Mouse (Mus musculus): ENCODE measurements around the gene Olfr766-ps1.
"Not testable (repeated sequence)": the region's sequence is repeated elsewhere in the genome, so short reads cannot be mapped to it uniquely, and the experiment has no call there.

Olfr766-ps1 gene

GRCm38 (mm10) chr10:129068877-129069276 lies at the start of gene Olfr766-ps1:
TSS of gene Olfr766-ps1 (minus strand) at chr10:129068977.
- DNase-seq (ENCODE audit: low spot score) = no peak

- DNase-seq (ENCODE audit: low spot score) = no peak
Measured at GRCm38 (mm10) chr10:129117761-129118160, 49.0 kb upstream of the Olfr766-ps1 start, which contains the start of gene Olfr769. TSS of gene Olfr769 (minus strand) at chr10:129117861.

GRCm38 (mm10) chr10:129115146-129115545 lies 46.4 kb upstream of the Olfr766-ps1 start:
- DNase-seq (ENCODE audit: low spot score) = no peak

- no peak for DNase-seq (ENCODE audit: low spot score)
Measured at GRCm38 (mm10) chr10:129101231-129101630, 32.5 kb upstream of the Olfr766-ps1 start.

GRCm38 (mm10) chr10:129099275-129099674 lies 30.5 kb upstream of the Olfr766-ps1 start, which contains the start of gene Olfr768:
TSS of gene Olfr768 (minus strand) at chr10:129099375.
- no peak for DNase-seq (ENCODE audit: low spot score)

- not testable (repeated sequence) for DNase-seq (ENCODE audit: low spot score)
Measured at GRCm38 (mm10) chr10:129082810-129083209, 14.0 kb upstream of the Olfr766-ps1 start, which contains the start of gene Olfr767. TSS of gene Olfr767 (minus strand) at chr10:129082910.

GRCm38 (mm10) chr10:129049898-129050297 lies 18.9 kb downstream of the Olfr766-ps1 start, which contains the start of gene Olfr765:
TSS of gene Olfr765 (minus strand) at chr10:129049998.
- DNase-seq (ENCODE audit: low spot score) = not testable (repeated sequence)

- no peak for DNase-seq (ENCODE audit: low spot score)
Measured at GRCm38 (mm10) chr10:129039796-129040195, 29.0 kb downstream of the Olfr766-ps1 start, which contains the start of gene Olfr764-ps1. TSS of gene Olfr764-ps1 (minus strand) at chr10:129039896.

- no peak for DNase-seq (ENCODE audit: low spot score)
Measured at GRCm38 (mm10) chr10:129028343-129028742, 40.4 kb downstream of the Olfr766-ps1 start.

- DNase-seq (ENCODE audit: low spot score) = peak; percentile 66
Measured at GRCm38 (mm10) chr10:129026018-129026662, 42.6 kb downstream of the Olfr766-ps1 start.

- DNase-seq (ENCODE audit: low spot score) = no peak
Measured at GRCm38 (mm10) chr10:129023319-129023718, 45.5 kb downstream of the Olfr766-ps1 start.

GRCm38 (mm10) chr10:129014477-129014876 lies 54.3 kb downstream of the Olfr766-ps1 start:
- no peak for DNase-seq (ENCODE audit: low spot score)
